Mouse (Mus musculus) forebrain, embryonic 16.5 days (tissue): Measurements from ENCODE around the gene Fam172a. TPM values are rescaled to one million over a fixed set of nuclear protein-coding genes. Genes with fewer than 3 reads are reported as not detected.

Experiments
- ATAC-seq: fragments of 200-750 bp; cut with Nextera tagmentation; 2 replicates; pipeline ENCODE4 v1.8.0; 2017; ENCODE audit warnings: mild to moderate bottlenecking, moderate library complexity
- H3K27ac ChIP-seq: fragments of 300-500 bp; sonication (generic); 2 replicates; pipeline ENCODE4 v1.5.1; 2014; ENCODE audit warnings: low read length, control low read depth
- H3K27me3 ChIP-seq: fragments of 300-500 bp; sonication (generic); replicated peaks from 2 replicates; pipeline ENCODE4 v1.6.1; 2014; ENCODE audit warnings: low read length; ENCODE audit not compliant: control insufficient read depth, insufficient read depth
- H3K36me3 ChIP-seq: fragments of 300-500 bp; sonication (generic); 2 replicates; pipeline ENCODE4 v1.6.1; 2014; ENCODE audit not compliant: control insufficient read depth, insufficient read depth
- H3K4me1 ChIP-seq: fragments of 300-500 bp; sonication (generic); replicated peaks from 2 replicates; pipeline ENCODE4 v1.6.1; 2014; ENCODE audit warnings: low read length; ENCODE audit not compliant: control insufficient read depth, insufficient read depth
- H3K4me2 ChIP-seq: fragments of 300-500 bp; sonication (generic); 2 replicates; pipeline ENCODE4 v1.6.1; 2014; ENCODE audit warnings: mild to moderate bottlenecking, low read length, control low read depth
- H3K4me3 ChIP-seq: fragments of 300-500 bp; sonication (generic); replicated peaks from 2 replicates; pipeline ENCODE4 v1.5.1; 2014; ENCODE audit warnings: mild to moderate bottlenecking, low read length, control low read depth
- H3K9ac ChIP-seq: fragments of 300-500 bp; sonication (generic); replicated peaks from 2 replicates; pipeline ENCODE4 v1.6.1; 2014; ENCODE audit warnings: low read depth, low read length, control low read depth
- H3K9me3 ChIP-seq: fragments of 300-500 bp; sonication (generic); 2 replicates; pipeline ENCODE4 v1.6.1; 2016; ENCODE audit warnings: low read length; ENCODE audit not compliant: control insufficient read depth
- WGBS: fragments of 180-500 bp; shearing (Covaris S2); extraction: QIAGEN DNeasy Blood & Tissue Kit; methylation state at CpG from one replicate; pipeline ENCODE4 v1.1.7; 2014; 5-methylcytosine and 5-hydroxymethylcytosine counted together
- polyA plus RNA-seq: library from polyadenylated mRNA; unstranded; fragments of >200 nt; fragmentation: Nextera tagmentation; extraction: Ambion mirVana; gene quantifications from 2 replicates; pipeline ENCODE4 v1.2.1, GENCODE M21; 2015

The Fam172a gene
- polyA plus RNA-seq, 1 experiment from 2014 or later = 59.5 TPM

DNA sequence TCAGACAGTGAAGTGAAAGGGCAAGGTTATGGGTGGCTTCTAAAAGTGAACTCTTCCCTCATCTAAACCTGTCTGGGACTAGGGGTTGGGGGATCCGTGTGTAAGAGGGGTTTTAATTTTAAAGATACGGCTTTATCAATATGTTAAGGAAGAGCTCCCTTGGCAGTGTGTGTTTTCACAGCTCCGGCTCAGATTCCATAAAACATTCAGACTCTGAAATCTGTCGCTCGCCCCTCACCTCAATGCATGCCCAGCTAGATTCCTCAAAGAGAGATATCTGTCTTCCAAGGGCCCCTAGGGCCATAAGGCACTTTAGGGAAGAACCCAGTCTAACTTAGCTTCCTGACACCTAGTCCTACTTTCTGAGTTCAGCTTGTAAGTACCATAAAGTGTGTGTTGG, 486.0 kb downstream of the Fam172a start:
- WGBS = 31% methylated on average over 5 of the region's 5 CpGs
- Histone ChIP-seq H3K4me3 (peak overlapping the region; percentile 15), H3K4me1 (peaks cover 35% of the 10 kb centered on the region), H3K27ac (peak overlapping the region; percentile 72), H3K27me3 (peaks cover 19% of the 10 kb centered on the region), H3K4me2 (peak overlapping the region; percentile 40), H3K36me3 (no peaks in the 10 kb centered on the region), H3K9me3 (no peaks in the 10 kb centered on the region), H3K9ac (peak overlapping the region; percentile 45)
- no peak for ATAC-seq

DNA sequence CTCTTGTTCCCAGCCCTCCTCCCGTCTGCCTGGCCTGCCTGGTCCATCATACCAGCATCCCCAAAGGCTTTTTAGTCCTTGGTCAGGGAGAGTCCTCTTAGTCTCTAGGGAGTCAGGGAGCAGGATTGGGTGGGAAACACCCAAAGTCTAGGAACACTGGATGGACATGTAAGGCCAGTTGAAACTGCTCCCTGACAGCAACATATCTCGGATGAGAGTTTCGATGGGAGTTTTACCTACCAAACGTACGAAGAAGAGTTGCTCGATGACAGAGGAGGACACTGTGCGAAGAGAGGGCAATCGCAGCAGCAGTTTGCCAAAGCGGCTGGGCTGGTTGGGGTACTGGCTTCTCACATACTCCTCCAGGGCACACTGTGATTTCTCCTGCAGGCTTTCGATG, 487.8 kb downstream of the Fam172a start:
- Histone ChIP-seq H3K27ac (peak overlapping the region; percentile 57), H3K4me1 (peaks cover 32% of the 10 kb centered on the region), H3K27me3 (peaks cover 17% of the 10 kb centered on the region), H3K4me3 (peak overlapping the region; percentile 33), H3K9me3 (no peaks in the 10 kb centered on the region), H3K4me2 (peak overlapping the region; percentile 52), H3K9ac (peak overlapping the region; percentile 61), H3K36me3 (no peaks in the 10 kb centered on the region)
- no peak for ATAC-seq
- WGBS = 26% methylated on average over 10 of the region's 10 CpGs

DNA sequence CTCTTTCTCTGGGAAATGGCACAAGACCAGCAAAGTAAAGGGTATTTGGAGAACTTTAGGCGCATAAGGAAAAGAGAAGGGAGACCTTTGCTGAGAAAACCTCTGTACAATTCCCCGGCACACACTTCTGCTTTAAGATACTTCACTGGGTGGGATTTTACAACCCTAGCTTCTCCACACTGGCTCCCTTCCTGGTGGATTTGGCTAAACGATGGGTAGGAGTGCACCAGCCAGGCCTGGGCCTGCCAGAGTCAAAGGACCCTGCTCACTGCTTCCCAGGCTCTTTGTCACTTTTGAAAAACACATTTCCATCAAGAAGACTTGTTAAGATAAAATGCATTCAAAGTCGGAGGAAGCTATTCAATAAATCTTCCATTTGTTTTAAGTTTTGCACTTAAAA, 491.4 kb downstream of the Fam172a start:
- 11% methylated on average over 4 of the region's 4 CpGs for WGBS
- H3K9ac ChIP-seq = peak overlapping the region; percentile 84
- ATAC-seq = no peak
- peaks cover 27% of the 10 kb centered on the region for H3K4me1 ChIP-seq
- H3K4me3 ChIP-seq = peak overlapping the region; percentile 65
- H3K27me3 ChIP-seq = peaks cover 8% of the 10 kb centered on the region
- no peaks in the 10 kb centered on the region for H3K36me3 ChIP-seq
- peak overlapping the region; percentile 60 for H3K27ac ChIP-seq
- no peaks in the 10 kb centered on the region for H3K9me3 ChIP-seq
- H3K4me2 ChIP-seq = peak overlapping the region; percentile 64

DNA sequence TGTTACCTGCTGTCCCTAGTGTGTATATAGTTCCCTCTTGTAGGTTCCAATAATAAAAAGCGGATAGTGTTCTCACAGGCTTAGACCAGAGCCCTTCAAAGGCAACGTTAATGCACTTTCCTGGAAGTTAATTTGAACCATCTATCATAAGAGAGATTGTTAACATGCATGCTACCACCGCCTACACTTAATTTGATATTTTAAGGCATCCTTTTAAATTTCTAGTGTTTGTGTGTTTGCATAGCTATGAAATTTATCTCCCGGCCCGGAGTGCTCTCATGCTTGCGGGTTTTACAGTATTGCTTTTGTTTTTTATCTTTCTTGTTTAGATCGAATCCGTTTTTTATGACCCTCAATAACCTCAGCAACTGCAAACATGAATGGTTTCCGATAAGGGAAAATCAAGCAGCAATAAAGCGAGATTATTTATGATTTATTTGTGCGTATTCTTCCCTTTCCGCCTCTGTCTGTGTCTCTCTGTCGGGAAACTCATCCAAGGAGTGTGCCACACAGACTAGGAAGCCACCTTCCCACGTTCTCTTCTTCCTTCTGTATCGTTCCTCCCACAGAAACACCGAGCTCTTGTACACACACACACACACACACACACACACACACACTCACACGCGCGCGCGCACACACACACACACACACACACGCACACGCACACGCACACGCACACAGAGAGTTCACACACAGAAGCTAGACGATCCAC, 492.5 kb downstream of the Fam172a start:
- WGBS = 10% methylated on average over 26 of the region's 26 CpGs
- Histone ChIP-seq H3K4me2 (peak overlapping the region; percentile 64), H3K9me3 (no peaks in the 10 kb centered on the region), H3K27ac (peak overlapping the region; percentile 90), H3K36me3 (no peaks in the 10 kb centered on the region), H3K9ac (peak overlapping the region; percentile 84), H3K4me3 (peak overlapping the region; percentile 65), H3K27me3 (peaks cover 5% of the 10 kb centered on the region; the same call in 1 of the 2 replicates), H3K4me1 (peaks cover 23% of the 10 kb centered on the region)
- no peak for ATAC-seq

DNA sequence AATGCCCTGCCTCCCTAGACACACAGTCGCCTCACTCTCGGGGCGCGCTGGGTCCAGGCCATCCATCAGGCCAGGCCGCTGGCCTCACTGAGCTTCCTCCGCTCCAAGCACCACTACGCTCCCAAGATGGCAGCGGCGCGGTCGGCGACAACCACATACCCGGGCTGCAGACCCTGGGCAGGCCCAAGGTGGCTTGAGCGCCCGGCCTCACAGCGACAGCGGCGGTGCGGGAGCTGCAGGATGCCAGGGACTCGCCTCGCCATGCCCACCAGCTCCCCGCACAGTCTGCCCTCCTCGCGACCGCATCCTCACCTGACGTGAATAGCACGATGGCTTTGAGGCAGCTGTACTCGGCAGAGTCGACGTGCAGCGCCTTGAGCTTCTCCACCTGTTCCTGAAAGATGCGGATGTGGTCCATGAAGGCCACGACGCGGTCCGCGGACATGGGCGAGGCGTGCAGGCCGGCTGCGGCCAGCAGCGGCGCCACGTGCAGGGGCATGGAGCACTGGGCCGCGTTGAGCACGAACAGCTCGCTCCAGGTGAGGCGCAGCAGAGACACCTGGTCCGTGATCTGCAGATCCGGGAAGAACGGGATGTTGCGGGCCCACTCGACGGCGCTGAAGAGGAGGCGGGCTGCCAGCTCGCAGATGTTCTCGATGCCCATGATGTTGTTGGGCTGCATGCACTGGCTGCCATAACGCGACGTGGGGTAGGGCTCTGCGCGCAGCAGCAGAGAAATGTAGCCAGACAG, 493.2 kb downstream of the Fam172a start:
- H3K9ac ChIP-seq = peak overlapping the region; percentile 84
- peak overlapping the region; percentile 64 for H3K4me2 ChIP-seq
- peaks cover 18% of the 10 kb centered on the region for H3K4me1 ChIP-seq
- no peaks in the 10 kb centered on the region for H3K9me3 ChIP-seq
- peaks cover 5% of the 10 kb centered on the region; the same call in 1 of the 2 replicates for H3K27me3 ChIP-seq
- H3K36me3 ChIP-seq = no peaks in the 10 kb centered on the region
- H3K27ac ChIP-seq = peak overlapping the region; percentile 90
- peak overlapping the region; percentile 65 for H3K4me3 ChIP-seq
- 3% methylated on average over 63 of the region's 64 CpGs for WGBS
- no peak for ATAC-seq

DNA sequence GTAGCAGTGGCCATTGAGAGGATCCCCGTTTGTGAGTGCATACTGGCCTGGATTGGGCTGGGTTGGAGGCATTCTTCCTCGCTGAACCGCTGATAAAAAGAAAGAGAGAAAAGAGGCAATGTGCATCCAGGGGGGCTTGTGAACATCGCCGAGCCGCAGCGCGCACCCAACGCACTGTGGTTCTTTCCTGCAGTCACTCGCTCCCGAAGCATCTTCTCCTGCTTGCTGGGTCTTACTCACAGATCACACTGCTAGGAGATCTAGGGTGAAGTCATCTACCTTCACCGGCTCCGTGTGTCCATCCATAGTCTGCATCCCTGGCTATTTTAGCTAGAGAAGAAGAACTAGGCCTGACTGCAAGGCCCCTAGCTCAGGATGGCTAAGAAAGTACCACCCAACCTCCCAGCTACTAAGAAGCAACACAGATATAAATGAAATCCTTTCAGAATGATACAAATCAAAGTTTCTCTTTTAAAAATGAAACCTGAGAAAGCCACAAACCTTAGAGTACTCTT, 493.8 kb downstream of the Fam172a start:
- peaks cover 14% of the 10 kb centered on the region for H3K4me1 ChIP-seq
- H3K27ac ChIP-seq = peak overlapping the region; percentile 90
- no peak for ATAC-seq
- H3K36me3 ChIP-seq = no peaks in the 10 kb centered on the region
- peak overlapping the region; percentile 84 for H3K9ac ChIP-seq
- peaks cover 2% of the 10 kb centered on the region; the same call in 1 of the 2 replicates for H3K27me3 ChIP-seq
- WGBS = 7% methylated on average over 13 of the region's 13 CpGs
- H3K4me2 ChIP-seq = peak overlapping the region; percentile 64
- H3K4me3 ChIP-seq = peak overlapping the region; percentile 65
- no peaks in the 10 kb centered on the region for H3K9me3 ChIP-seq

DNA sequence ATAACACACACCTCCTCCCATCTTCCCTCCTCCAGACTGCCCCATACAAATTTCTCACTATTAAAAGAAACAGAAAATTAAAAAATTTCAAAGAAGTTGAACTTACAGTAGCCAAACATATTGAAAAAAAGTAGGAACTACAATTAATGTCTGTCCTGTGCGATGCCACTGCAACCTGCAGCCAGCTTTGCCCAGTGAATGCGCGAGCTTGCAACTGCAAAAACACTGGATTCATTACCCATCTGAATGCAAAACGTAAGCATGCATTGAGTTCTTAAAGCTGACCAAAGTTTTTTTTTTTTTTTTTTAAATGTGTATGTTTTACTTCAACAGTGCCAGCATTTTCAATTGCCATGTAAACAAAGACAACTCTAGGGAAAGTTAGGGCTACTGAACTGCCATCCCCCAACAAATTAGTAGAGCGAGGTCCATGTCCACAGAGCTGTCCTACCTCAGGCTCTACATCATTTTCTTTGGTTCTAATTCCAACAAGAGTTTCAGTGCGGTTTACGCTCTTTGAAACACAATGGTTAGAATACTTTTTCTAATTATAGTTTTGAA, 494.5 kb downstream of the Fam172a start:
- no peak for ATAC-seq
- peak overlapping the region; percentile 64 for H3K4me2 ChIP-seq
- no peaks in the 10 kb centered on the region for H3K36me3 ChIP-seq
- peak overlapping the region; percentile 54 for H3K9ac ChIP-seq
- peak overlapping the region; percentile 65 for H3K4me3 ChIP-seq
- no peaks in the 10 kb centered on the region for H3K9me3 ChIP-seq
- peak overlapping the region; percentile 90 for H3K27ac ChIP-seq
- peaks cover 2% of the 10 kb centered on the region; the same call in 1 of the 2 replicates for H3K27me3 ChIP-seq
- WGBS = 5% methylated on average over 7 of the region's 7 CpGs
- H3K4me1 ChIP-seq = peaks cover 13% of the 10 kb centered on the region

DNA sequence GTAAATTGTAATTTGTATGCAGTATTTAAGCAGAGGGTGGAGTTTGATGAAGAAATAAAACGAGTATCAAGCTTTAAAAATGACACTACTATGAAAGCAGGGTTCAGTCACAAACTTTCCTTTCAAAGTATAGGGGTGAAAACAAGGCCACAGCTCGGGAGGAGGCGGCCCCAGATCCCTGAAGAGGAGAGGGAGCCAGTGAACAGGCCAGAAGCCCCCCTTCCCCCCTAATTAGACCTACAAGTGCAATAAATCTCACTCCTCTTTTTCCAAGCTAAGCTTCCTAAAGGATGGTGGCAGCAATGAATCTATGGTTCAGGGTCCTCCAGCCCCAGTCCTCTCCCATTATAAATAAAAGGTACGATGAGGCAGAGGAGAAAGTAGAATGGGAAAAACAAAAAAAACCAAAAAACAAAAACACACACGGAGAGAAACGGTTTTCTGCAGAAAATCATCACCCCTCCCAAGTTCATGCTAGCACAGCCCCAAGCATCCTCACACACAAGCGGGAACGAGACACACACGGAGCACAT, 495.5 kb downstream of the Fam172a start:
- peaks cover 7% of the 10 kb centered on the region; the same call in 1 of the 2 replicates for H3K4me1 ChIP-seq
- H3K27me3 ChIP-seq = 0 out of 2 replicates have a peak, but pooled peaks cover 2% of the 10 kb centered on the region
- no peak for ATAC-seq
- no peaks in the 10 kb centered on the region for H3K36me3 ChIP-seq
- H3K9ac ChIP-seq = peak overlapping the region; percentile 99
- WGBS = 2% methylated on average over 9 of the region's 9 CpGs
- H3K4me3 ChIP-seq = peak overlapping the region; percentile 90
- H3K9me3 ChIP-seq = no peaks in the 10 kb centered on the region
- peak overlapping the region; percentile 59 for H3K4me2 ChIP-seq
- H3K27ac ChIP-seq = peak overlapping the region; percentile 100
